ENCODE assay signal across 17 mouse cellular contexts in the genomic region with DNA sequence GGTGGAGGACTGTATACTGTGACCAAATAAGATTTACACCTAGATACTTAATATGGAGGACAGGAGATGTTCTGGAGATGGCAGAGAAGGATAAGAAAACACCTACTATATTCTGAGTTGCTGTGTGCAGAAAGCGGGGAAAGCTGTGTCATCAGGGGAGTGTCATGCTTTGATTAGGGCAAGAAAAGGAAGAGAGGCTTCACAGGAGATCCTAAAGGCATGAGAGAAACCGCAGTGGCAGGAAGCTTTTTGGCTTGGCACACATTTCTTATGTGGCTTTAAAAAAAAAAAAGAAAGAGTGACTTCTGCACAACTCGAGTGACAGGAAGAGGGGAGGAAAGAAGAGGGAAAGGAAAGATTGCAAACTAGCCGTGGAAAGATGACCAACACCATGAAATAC. TPM values are rescaled to one million over a fixed set of nuclear protein-coding genes. Genes with fewer than 3 reads are reported as not detected.
DNase-seq lines count a peak whose midpoint lies in the region; ATAC-seq and TF ChIP-seq lines count a peak whose summit lies in the region.
"Had no signal": no experiment of that assay in that cellular context is flagged by ENCODE, and none has a peak within 500 bp of the region (broad histone marks: within the 10 kb centered on the region; RNA-seq: fewer than 3 reads in every experiment).

No protein-coding gene starts in this region.

- no peak overlapping the region for H3K4me2 ChIP-seq in forebrain, embryonic 13.5 days
- H3K4me2 ChIP-seq: embryonic facial prominence, embryonic 15.5 days; midbrain, embryonic 12.5 days; neural tube, embryonic 13.5 days had no signal

- 0% methylated on average over 3 of the region's 4 CpGs for WGBS in macrophage (ENCODE audit: missing documents)
- WGBS in forebrain, embryonic 13.5 days = 81% methylated on average over 4 of the region's 4 CpGs

- H3K9me3 ChIP-seq in G1E (replicated peaks) = no peaks in the 10 kb centered on the region
- H3K9me3 ChIP-seq in forebrain, embryonic 13.5 days (replicated peaks) = no peaks in the 10 kb centered on the region
- H3K9me3 ChIP-seq: embryonic facial prominence, embryonic 15.5 days; midbrain, embryonic 12.5 days; neural tube, embryonic 13.5 days had no signal

- peak; percentile 18 for DNase-seq in G1E (ENCODE audit: low spot score)
- DNase-seq in thymus, postnatal 36 days = peak; percentile 24 to 34
- DNase-seq in layer of hippocampus, adult 18-20 months (ENCODE audit: low spot score in 2 of 2) = no peak
- DNase-seq in adrenal gland, adult (ENCODE audit: inconsistent age in 2 of 2, low spot score in 1 of 2) = no peak
- DNase-seq: gastrocnemius, adult 2 months had no signal

- peak overlapping the region; percentile 79 for H3K27ac ChIP-seq in macrophage
- no peak overlapping the region for H3K27ac ChIP-seq in forebrain, embryonic 13.5 days
- H3K27ac ChIP-seq: embryonic facial prominence, embryonic 15.5 days; gastrocnemius, adult 2 months; midbrain, embryonic 12.5 days; neural tube, embryonic 13.5 days had no signal

- ATAC-seq in G1E (ENCODE audit: extremely low read depth, insufficient number of reproducible peaks, low FRiP score, poor library complexity, severe bottlenecking) = peak; percentile 45
- peak; percentile 33 to 56; a peak in 3 of 4 replicates for ATAC-seq in hematopoietic stem cell, adult 5-6 weeks (replicated peaks in 1 of 2; ENCODE audit: insufficient read depth in 1 of 2, low FRiP score in 2 of 2, low TSS enrichment in 1 of 2, low read depth in 1 of 2, poor library complexity in 2 of 2, severe bottlenecking in 2 of 2)
- no peak for ATAC-seq in forebrain, embryonic 13.5 days
- ATAC-seq: forebrain, embryonic 14.5 days; hindbrain, embryonic 16.5 days; lung, postnatal 0 days had no signal

- peaks cover 99% of the 10 kb centered on the region for H3K79me2 ChIP-seq in macrophage (ENCODE audit: inconsistent target)

- H3K27me3 ChIP-seq in G1E (ENCODE audit: insufficient read depth, low read length) = no peaks in the 10 kb centered on the region
- H3K27me3 ChIP-seq in forebrain, embryonic 13.5 days = no peaks in the 10 kb centered on the region
- H3K27me3 ChIP-seq: embryonic facial prominence, embryonic 15.5 days; midbrain, embryonic 12.5 days; neural tube, embryonic 13.5 days had no signal

- peaks cover 53% of the 10 kb centered on the region for H3K4me1 ChIP-seq in G1E (ENCODE audit: insufficient read depth, low read depth, low read length)
- H3K4me1 ChIP-seq in forebrain, embryonic 13.5 days = peaks cover 10% of the 10 kb centered on the region

- no peak for TF ChIP-seq CTCF in G1E (IDR thresholded peaks at IDR 0.05; ENCODE audit: low read depth, low read length)

- H3K9ac ChIP-seq in forebrain, embryonic 13.5 days = no peak overlapping the region
- H3K9ac ChIP-seq: embryonic facial prominence, embryonic 15.5 days; midbrain, embryonic 12.5 days; neural tube, embryonic 13.5 days had no signal

- H3K4me3 ChIP-seq in G1E (ENCODE audit: low read depth, low read length) = no peak overlapping the region; the same call in 1 of the 2 replicates
- H3K4me3 ChIP-seq in macrophage (ENCODE audit: inconsistent target) = peak overlapping the region; percentile 3; the same call in 1 of the 2 replicates
- H3K4me3 ChIP-seq in forebrain, embryonic 13.5 days = no peak overlapping the region
- H3K4me3 ChIP-seq: embryonic facial prominence, embryonic 15.5 days; gastrocnemius, adult 2 months; midbrain, embryonic 12.5 days; neural tube, embryonic 13.5 days had no signal

- H3K36me3 ChIP-seq in G1E (replicated peaks) = peaks cover 15% of the 10 kb centered on the region
- no peaks in the 10 kb centered on the region for H3K36me3 ChIP-seq in macrophage (ENCODE audit: inconsistent target)
- no peaks in the 10 kb centered on the region for H3K36me3 ChIP-seq in forebrain, embryonic 13.5 days (ENCODE audit: poor library complexity, severe bottlenecking)
- H3K36me3 ChIP-seq: embryonic facial prominence, embryonic 15.5 days; midbrain, embryonic 12.5 days; neural tube, embryonic 13.5 days had no signal

RNA-seq across cellular contexts. Expression of a gene that starts 4.5 kb away (rescaled TPM):
- total RNA-seq in G1E (2014; fragmentation: Nextera tagmentation) = 44.0 and 44.6 TPM in 2 replicates
- 22.5 and 22.7 TPM in 2 replicates for total RNA-seq in G1E (2017)
- 1.7 and 2.1 TPM in 2 replicates for polyA plus RNA-seq in G1E (2012)
- 25.2 and 26.2 TPM in 2 replicates for total RNA-seq in hematopoietic stem cell, adult 5-6 weeks (2017)
- 100 to 1,000 TPM in 7 of 26 experiments, 10 to 100 TPM in 19; 32.2 to 113 (median 88.3) TPM for total RNA-seq in macrophage (2018; cell fraction: chromatin; rRNA removed)
- 10 to 100 TPM; 39.2 to 72.1 (median 54.7) TPM for total RNA-seq in macrophage (2018; cell fraction: cytosol; rRNA removed)
- total RNA-seq in macrophage (2018; cell fraction: nucleus; rRNA removed) = 100 to 1,000 TPM in 6 of 26 experiments, 10 to 100 TPM in 20; 48.1 to 130 (median 83.2) TPM
- polyA plus RNA-seq in macrophage (2018) = 41.4 to 56.5 TPM (median 54.4 TPM) in 3 replicates
- polyA plus RNA-seq in forebrain, embryonic 13.5 days (2015; fragmentation: Nextera tagmentation; extraction: Ambion mirVana) = 6.6 and 8.2 TPM in 2 replicates
- 10 to 100 TPM; 50.9 to 51.6 TPM for total RNA-seq in layer of hippocampus, adult 18-20 months (2021)

RNA-seq across cellular contexts. Expression of a gene that starts 21.8 kb away (rescaled TPM):
- total RNA-seq in G1E (2014; fragmentation: Nextera tagmentation) (1.1 and 1.3 TPM in 2 replicates), G1E (2017) (0.41 and 0.76 TPM in 2 replicates)
- polyA plus RNA-seq in G1E (2012) (0.90 and 0.91 TPM in 2 replicates), macrophage (2018) (0.43 to 0.62 TPM (median 0.55 TPM) in 3 replicates)
- 1.8 TPM in 1 of 2 replicates, not detected in the other for total RNA-seq in hematopoietic stem cell, adult 5-6 weeks (2017)
- 1 to 10 TPM in 9 of 26 experiments, not detected in 17; 1.3 to 2.3 (median 1.5) TPM for total RNA-seq in macrophage (2018; cell fraction: chromatin; rRNA removed)
- 1 to 10 TPM in 2 of 26 experiments, under 1 TPM in 24; 0.21 to 1.2 (median 0.51) TPM for total RNA-seq in macrophage (2018; cell fraction: cytosol; rRNA removed)
- total RNA-seq in macrophage (2018; cell fraction: nucleus; rRNA removed) = 1 to 10 TPM in 7 of 26 experiments, under 1 TPM in 7, not detected in 12; 0.59 to 2.0 (median 1.1) TPM
- 0.34 TPM in 1 of 2 replicates, not detected in the other for polyA plus RNA-seq in forebrain, embryonic 13.5 days (2015; fragmentation: Nextera tagmentation; extraction: Ambion mirVana)
- total RNA-seq in layer of hippocampus, adult 18-20 months (2021) = under 1 TPM; 0.54 to 0.71 TPM
- polyA plus RNA-seq: limb, embryonic 11.5 days; midbrain, embryonic 12.5 days had no signal

RNA-seq across cellular contexts. Expression of a gene that starts 22.3 kb away (rescaled TPM):
- 13.2 and 13.9 TPM in 2 replicates for total RNA-seq in G1E (2014; fragmentation: Nextera tagmentation)
- total RNA-seq in G1E (2017) = 10.0 TPM in 2 replicates
- 14.0 and 14.4 TPM in 2 replicates for polyA plus RNA-seq in G1E (2012)
- total RNA-seq in hematopoietic stem cell, adult 5-6 weeks (2017) = 10.8 and 18.7 TPM in 2 replicates
- total RNA-seq in macrophage (2018; cell fraction: chromatin; rRNA removed) = 10 to 100 TPM in 17 of 26 experiments, 1 to 10 TPM in 9; 3.0 to 37.0 (median 17.2) TPM
- total RNA-seq in macrophage (2018; cell fraction: cytosol; rRNA removed) = 10 to 100 TPM in 17 of 26 experiments, 1 to 10 TPM in 9; 6.9 to 18.6 (median 12.3) TPM
- 10 to 100 TPM in 12 of 26 experiments, 1 to 10 TPM in 14; 3.2 to 29.1 (median 9.8) TPM for total RNA-seq in macrophage (2018; cell fraction: nucleus; rRNA removed)
- polyA plus RNA-seq in macrophage (2018) = 9.6 to 14.7 TPM (median 12.1 TPM) in 3 replicates
- polyA plus RNA-seq in forebrain, embryonic 13.5 days (2015; fragmentation: Nextera tagmentation; extraction: Ambion mirVana) = 28.9 and 30.0 TPM in 2 replicates
- total RNA-seq in layer of hippocampus, adult 18-20 months (2021) = 10 to 100 TPM; 14.7 to 15.8 TPM

RNA-seq across cellular contexts. Expression of a gene that starts 49.7 kb away (rescaled TPM):
- total RNA-seq in G1E (2014; fragmentation: Nextera tagmentation) (not detected in 2 replicates), G1E (2017) (not detected in 2 replicates)
- polyA plus RNA-seq in G1E (2012) (not detected in 2 replicates), macrophage (2018) (0.47 to 0.68 TPM in 2 of 3 replicates, not detected in the other)
- total RNA-seq in hematopoietic stem cell, adult 5-6 weeks (2017) = not detected in 2 replicates
- 1 to 10 TPM in 2 of 26 experiments, under 1 TPM in 1, not detected in 23; 0.49 to 6.0 (median 1.0) TPM for total RNA-seq in macrophage (2018; cell fraction: chromatin; rRNA removed)
- under 1 TPM in 19 of 26 experiments, not detected in 7; 0.11 to 0.67 (median 0.24) TPM for total RNA-seq in macrophage (2018; cell fraction: cytosol; rRNA removed)
- 1 to 10 TPM in 5 of 26 experiments, under 1 TPM in 7, not detected in 14; 0.43 to 5.2 (median 0.76) TPM for total RNA-seq in macrophage (2018; cell fraction: nucleus; rRNA removed)
- polyA plus RNA-seq in forebrain, embryonic 13.5 days (2015; fragmentation: Nextera tagmentation; extraction: Ambion mirVana) = 0.14 TPM in 1 of 2 replicates, not detected in the other
- under 1 TPM; 0.25 to 0.33 TPM for total RNA-seq in layer of hippocampus, adult 18-20 months (2021)
- total RNA-seq: adrenal gland, adult 18-20 months; gastrocnemius, adult 2 months had no signal
- polyA plus RNA-seq: forebrain, embryonic 14.5 days; heart, postnatal 0 days; limb, embryonic 11.5 days had no signal

Comparison
In these comparisons a context has a peak if more than half of its experiments do, and no peak if none do; other contexts are left out.
1. DNase-seq: peak in G1E (single experiment) and thymus, postnatal 36 days (2 of 2); none in layer of hippocampus, adult 18-20 months (0 of 2) and adrenal gland, adult (0 of 2).